Mouse (Mus musculus) heart, adult 8-10 months (tissue): Measurements from ENCODE around the gene Chst8. TPM values are rescaled to one million over a fixed set of nuclear protein-coding genes. Genes with fewer than 3 reads are reported as not detected.
A peak's percentile ranks its signal among the peaks of the same experiment; 100 is the strongest.

ENCODE experiments used
- DNase-seq: peaks from one replicate; pipeline ENCODE4 v3.0.0; 2022; ENCODE audit warnings: low spot score
- total RNA-seq, 4 experiments: library from RNA; stranded (reverse); gene quantifications; 2 replicates each; pipeline ENCODE4 v1.2.4; 2022

Gene Chst8
- total RNA-seq, 4 experiments from 2014 or later, result not detected

- DNase-seq, result no peak
Observed at GRCm38 (mm10) chr7:34714848-34715460, 97.6 kb downstream of the Chst8 start.

- peak; percentile 50 for DNase-seq
Observed at GRCm38 (mm10) chr7:34709111-34709510, 103.4 kb downstream of the Chst8 start.

GRCm38 (mm10) chr7:34704401-34704800 lies 108.1 kb downstream of the Chst8 start:
- DNase-seq, result no peak

DNA sequence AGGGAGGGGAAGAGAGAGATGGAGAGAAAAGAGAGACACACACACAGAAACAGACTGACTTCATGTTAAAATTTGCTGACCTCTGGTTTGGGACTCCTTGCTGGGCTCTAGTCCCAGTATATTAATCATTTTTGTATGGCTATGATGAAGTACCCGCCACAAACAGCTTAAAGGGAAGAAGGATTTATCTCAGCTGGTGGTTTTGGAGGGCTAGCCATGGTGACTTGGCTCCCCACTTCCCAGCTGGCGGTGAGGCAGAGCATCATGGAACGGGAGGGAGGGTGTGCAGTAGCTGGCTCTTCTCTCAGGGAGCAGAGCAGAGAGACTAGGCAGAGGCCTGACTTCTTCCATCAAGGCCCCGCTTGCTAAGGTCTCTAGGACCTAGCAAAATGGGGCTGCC lies 109.1 kb downstream of the Chst8 start:
- no peak for DNase-seq

GRCm38 (mm10) chr7:34702718-34703351 lies 109.7 kb downstream of the Chst8 start:
- no peak for DNase-seq

DNA sequence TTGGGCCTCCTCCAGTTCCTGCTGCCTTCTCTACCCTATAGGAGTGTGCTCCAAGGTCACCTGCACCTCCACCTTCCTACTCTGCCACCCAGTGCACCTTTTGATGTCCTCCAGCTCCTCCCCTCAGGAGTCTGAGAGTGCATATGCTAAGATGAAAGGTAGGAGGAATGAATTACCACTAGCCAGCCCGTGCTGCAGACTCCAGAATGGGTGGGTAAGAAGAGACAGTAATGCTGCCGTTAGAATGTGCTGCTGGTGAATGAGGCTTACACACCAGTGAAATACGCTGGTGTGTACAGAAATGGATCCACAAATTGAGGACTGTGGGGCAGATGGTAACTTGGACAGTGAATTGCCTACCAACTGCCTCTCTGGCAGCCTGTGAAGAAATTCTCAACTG lies 112.6 kb downstream of the Chst8 start:
- no peak for DNase-seq

- DNase-seq, result no peak
Observed at GRCm38 (mm10) chr7:34698221-34698620, 114.3 kb downstream of the Chst8 start.

- no peak for DNase-seq
Observed at GRCm38 (mm10) chr7:34696086-34696485, 116.4 kb downstream of the Chst8 start.

DNA sequence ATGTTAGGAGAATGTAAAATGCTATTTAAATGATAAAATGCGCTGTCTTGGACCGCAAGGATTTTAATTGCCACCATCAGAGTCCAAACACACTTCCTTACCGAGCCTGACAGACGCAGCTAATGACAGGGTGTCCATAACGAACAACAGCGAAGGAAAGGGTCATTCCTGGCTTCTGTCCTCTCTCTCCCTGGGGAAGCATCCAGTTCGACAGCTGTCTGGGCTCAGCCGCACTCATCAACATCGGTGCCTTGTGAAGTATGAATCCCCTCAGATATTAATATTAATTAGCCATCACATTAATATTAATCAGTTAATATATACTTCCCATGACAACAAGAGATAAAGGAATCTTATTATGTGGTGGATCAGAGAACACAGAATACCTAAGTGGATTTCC lies 117.6 kb downstream of the Chst8 start:
- no peak for DNase-seq

DNA sequence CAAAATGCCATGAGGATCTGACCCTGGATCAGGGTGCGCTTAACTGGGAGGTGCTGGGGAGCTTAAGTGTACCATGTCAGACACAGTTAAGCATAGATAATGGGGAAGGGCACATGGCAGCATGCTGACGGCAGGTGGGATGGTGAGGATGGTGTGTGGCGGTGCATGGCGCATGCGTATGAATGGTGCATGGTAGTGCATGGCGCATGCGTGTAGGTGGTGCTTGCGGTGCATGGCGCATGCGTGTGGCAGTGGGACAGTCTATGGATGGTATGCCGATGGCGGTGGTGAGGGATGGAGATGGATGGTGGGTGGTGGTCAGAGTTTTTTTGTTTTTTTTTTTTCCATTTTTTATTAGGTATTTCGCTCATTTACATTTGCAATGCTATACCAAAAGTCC lies 118.6 kb downstream of the Chst8 start:
- no peak for DNase-seq

- DNase-seq, result no peak
Observed at GRCm38 (mm10) chr7:34693072-34693471, 119.4 kb downstream of the Chst8 start.

GRCm38 (mm10) chr7:34690111-34690510 lies 122.4 kb downstream of the Chst8 start:
- DNase-seq, result no peak

GRCm38 (mm10) chr7:34689028-34689427 lies 123.5 kb downstream of the Chst8 start:
- DNase-seq, result no peak

DNA sequence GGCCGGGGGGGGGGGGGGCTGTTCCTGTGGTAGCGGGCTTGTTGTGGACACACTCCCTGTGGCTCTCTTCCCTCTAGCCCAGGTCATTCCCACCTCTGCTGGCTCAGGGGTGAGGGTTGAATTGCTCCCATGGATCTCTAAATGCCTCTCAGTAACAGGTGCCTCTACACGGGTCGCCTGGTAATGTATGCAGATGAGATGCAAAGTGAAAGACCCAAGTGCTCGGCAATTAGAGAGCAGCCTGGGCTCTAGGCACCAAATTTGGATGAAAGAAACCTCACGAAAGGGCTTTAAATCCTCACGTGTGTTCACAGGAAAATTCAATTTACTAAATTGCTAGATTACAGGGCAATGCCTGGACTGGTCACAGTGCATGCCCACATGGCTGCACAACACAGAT lies 126.7 kb downstream of the Chst8 start:
- no peak for DNase-seq

- no peak for DNase-seq
Observed at GRCm38 (mm10) chr7:34685176-34685575, 127.3 kb downstream of the Chst8 start.

GRCm38 (mm10) chr7:34680771-34681421 lies 131.6 kb downstream of the Chst8 start:
- no peak for DNase-seq

GRCm38 (mm10) chr7:34679886-34680285 lies 132.6 kb downstream of the Chst8 start:
- no peak for DNase-seq

DNA sequence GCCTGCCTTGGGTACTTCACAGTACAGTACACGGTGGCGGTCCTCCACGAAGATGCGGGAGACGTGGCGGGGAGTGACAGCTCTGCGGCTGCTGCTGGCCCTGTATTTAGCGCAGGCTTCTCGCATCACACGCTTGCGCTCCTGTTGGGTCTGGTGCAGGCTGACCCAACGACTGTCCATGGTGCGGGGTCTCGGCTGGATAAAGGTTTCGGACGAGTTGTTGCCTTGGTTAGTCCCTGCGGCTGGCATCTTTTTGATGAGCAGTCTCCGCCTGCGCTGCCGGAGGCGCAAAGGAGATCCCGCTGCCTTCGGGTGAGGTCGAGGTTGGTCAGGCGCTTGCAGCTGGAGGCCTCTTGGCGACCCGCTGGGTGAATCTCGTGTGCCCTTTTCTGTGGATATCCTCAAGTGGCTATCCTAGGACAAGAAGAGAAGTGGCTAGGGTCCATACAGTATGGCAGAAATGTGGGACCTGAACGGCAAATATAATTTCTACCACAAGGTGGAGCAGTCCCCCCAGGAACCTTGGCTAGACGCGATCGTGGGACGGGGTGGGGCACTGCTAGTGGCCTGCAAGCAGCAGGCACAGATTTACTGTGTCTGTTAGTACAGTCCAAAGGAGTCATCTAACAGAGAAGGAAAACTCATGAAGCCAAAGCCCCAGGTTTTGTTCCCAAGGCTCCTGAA lies 136.5 kb downstream of the Chst8 start:
- DNase-seq, result peak; percentile 79

GRCm38 (mm10) chr7:34675120-34675790 lies 137.3 kb downstream of the Chst8 start:
- no peak for DNase-seq

DNA sequence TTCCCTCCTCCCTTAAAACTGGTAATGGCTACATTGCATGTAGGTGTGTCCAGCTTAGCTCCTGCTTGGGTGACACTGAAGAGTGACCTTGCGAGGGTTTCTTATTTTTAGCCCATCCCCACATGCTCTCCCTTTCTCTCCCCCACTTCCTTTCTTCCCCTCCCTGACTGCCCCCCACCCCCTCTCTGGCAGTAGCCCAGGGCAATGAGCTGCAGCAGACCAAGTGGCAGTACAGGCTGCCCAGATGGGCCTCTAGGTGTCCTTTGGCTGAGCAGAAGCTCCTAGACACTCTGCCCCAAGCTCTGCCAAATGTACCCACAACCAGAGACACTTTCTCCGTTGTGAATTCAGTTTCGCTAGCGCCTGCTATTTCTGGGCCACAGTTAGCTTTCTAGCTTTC lies 139.6 kb downstream of the Chst8 start:
- no peak for DNase-seq

DNA sequence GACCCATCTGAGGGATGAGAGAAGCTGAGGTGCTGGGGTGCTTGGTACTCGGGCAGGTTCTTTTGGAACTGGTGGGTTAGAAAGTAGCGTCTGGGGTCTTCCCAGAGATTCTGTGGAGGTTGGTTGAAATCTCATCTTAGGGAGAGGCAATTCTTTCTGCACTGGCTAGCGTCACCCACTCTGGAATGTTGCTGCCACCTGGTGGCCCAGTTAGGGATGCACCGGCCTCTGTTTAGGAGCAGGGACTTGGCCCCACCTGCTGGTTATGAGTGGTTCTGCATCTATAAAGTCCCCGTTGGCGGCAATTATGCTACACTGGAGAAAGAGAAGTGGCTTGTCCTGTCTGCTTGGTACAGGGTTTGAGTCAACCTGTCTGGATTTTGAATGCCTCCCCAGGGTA lies 140.6 kb downstream of the Chst8 start:
- peak; percentile 86 for DNase-seq

DNA sequence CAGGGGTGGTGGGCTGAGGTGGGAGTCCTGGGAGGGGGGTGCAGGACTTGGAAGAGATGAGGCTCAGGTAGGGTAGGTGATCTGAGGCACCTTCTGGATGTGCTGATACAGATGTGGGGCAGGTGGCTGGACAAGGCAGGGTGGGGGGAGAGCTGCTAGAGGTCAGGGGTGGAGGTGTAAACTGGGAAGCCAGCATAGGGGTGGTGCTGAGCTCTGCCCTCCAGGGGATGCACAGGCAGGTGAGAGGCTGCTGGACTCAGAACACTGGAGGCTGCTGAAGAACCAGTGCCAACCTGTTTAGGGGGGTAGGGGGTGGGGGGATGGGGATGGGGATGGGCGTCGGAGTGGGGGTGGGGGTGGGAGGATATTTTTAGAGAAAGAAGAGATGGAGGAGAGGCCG lies 141.7 kb downstream of the Chst8 start:
- no peak for DNase-seq
